Mouse (Mus musculus) limb, embryonic 11.5 days (tissue): Measurements from ENCODE around the gene Exosc6. TPM values are rescaled to one million over a fixed set of nuclear protein-coding genes. Genes with fewer than 3 reads are reported as not detected.
A peak's percentile ranks its signal among the peaks of the same experiment; 100 is the strongest.
"Not testable (repeated sequence)": the region's sequence is repeated elsewhere in the genome, so short reads cannot be mapped to it uniquely, and the experiment has no call there.

Experiments
- ATAC-seq: fragments of 200-750 bp; cut with Nextera tagmentation; 2 replicates; pipeline ENCODE4 v1.8.0; 2017; ENCODE audit warnings: low read depth; ENCODE audit not compliant: insufficient number of reproducible peaks, low FRiP score, low TSS enrichment
- DNase-seq: peaks from one replicate; pipeline ENCODE4 v3.0.0-alpha.2; 2015; ENCODE audit warnings: low spot score
- H3K27ac ChIP-seq: fragments of 300-500 bp; sonication (generic); replicated peaks from 2 replicates; pipeline ENCODE4 v1.5.1; 2014; ENCODE audit warnings: low read depth, mild to moderate bottlenecking, low read length
- H3K27me3 ChIP-seq: fragments of 300-500 bp; sonication (generic); 2 replicates; pipeline ENCODE4 v1.6.1; 2014; ENCODE audit warnings: mild to moderate bottlenecking, low read length, mixed read lengths; ENCODE audit not compliant: control insufficient read depth, insufficient read depth
- H3K36me3 ChIP-seq: fragments of 300-500 bp; sonication (generic); 2 replicates; pipeline ENCODE4 v1.6.1; 2014; ENCODE audit warnings: mild to moderate bottlenecking, low read length, moderate library complexity, mixed read lengths; ENCODE audit not compliant: control insufficient read depth, insufficient read depth
- H3K4me1 ChIP-seq: fragments of 300-500 bp; sonication (generic); 2 replicates; pipeline ENCODE4 v1.6.1; 2014; ENCODE audit warnings: low read length, mixed read lengths; ENCODE audit not compliant: control insufficient read depth, insufficient read depth
- H3K4me2 ChIP-seq: fragments of 300-500 bp; sonication (generic); 2 replicates; pipeline ENCODE4 v1.6.1; 2014; ENCODE audit warnings: low read depth, mild to moderate bottlenecking, moderate library complexity; ENCODE audit not compliant: severe bottlenecking
- H3K4me3 ChIP-seq: fragments of 300-500 bp; sonication (generic); 2 replicates; pipeline ENCODE4 v1.5.1; 2014; ENCODE audit warnings: low read depth, low read length
- H3K9ac ChIP-seq: fragments of 300-500 bp; sonication (generic); 2 replicates; pipeline ENCODE4 v1.6.1; 2014; ENCODE audit warnings: mild to moderate bottlenecking, low read length
- H3K9me3 ChIP-seq: fragments of 300-500 bp; sonication (generic); 2 replicates; pipeline ENCODE4 v1.6.1; 2016; ENCODE audit warnings: low read length; ENCODE audit not compliant: control insufficient read depth
- WGBS: fragments of 180-500 bp; shearing (Covaris S2); extraction: QIAGEN DNeasy Blood & Tissue Kit; methylation state at CpG from one replicate; pipeline ENCODE4 v1.1.7; 2014; 5-methylcytosine and 5-hydroxymethylcytosine counted together
- polyA plus RNA-seq: library from polyadenylated mRNA; unstranded; fragments of >200 nt; fragmentation: Nextera tagmentation; extraction: Ambion mirVana; gene quantifications from 2 replicates; pipeline ENCODE4 v1.2.1, GENCODE M21; 2014

Exosc6 gene
- 31.1 and 35.1 TPM in 2 replicates for polyA plus RNA-seq

DNA sequence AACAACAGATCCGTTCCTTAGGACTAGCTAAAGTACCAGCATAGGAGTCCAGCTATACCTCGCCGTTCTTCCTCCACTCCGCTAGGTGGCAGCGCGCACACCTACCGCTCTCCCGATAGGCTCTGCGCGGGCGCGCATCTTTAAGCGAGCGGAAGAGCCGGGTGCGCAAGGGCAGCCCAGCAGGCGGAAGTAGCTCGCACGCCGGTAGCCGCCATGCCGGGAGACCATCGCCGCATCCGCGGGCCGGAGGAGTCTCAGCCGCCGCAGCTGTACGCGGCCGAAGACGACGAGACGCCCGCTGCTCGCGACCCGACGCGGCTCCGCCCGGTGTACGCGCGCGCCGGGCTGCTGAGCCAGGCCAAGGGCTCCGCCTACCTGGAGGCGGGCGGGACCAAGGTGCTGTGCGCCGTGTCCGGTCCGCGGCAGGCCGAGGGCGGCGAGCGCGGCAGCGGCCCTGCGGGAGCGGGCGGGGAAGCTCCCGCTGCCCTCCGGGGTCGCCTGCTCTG is at the start of gene Exosc6:
Gene Exosc6, plus strand, starts transcription at position 182 of the 506 bp plus-strand sequence.
- DNase-seq = peak; percentile 94
- Histone ChIP-seq H3K4me2 (peak within 1 kb of the TSS; percentile 99), H3K27me3 (no peaks in the 10 kb centered on the region), H3K9ac (peak within 1 kb of the TSS; percentile 88), H3K9me3 (no peaks in the 10 kb centered on the region), H3K4me1 (peaks cover 8% of the 10 kb centered on the region; the same call in 1 of the 2 replicates), H3K27ac (peak within 1 kb of the TSS; percentile 56), H3K36me3 (peaks cover 27% of the 10 kb centered on the region), H3K4me3 (peak within 1 kb of the TSS; percentile 89)
- WGBS = under 1% methylated on average over 68 of the region's 68 CpGs
- ATAC-seq = peak; percentile 88

DNA sequence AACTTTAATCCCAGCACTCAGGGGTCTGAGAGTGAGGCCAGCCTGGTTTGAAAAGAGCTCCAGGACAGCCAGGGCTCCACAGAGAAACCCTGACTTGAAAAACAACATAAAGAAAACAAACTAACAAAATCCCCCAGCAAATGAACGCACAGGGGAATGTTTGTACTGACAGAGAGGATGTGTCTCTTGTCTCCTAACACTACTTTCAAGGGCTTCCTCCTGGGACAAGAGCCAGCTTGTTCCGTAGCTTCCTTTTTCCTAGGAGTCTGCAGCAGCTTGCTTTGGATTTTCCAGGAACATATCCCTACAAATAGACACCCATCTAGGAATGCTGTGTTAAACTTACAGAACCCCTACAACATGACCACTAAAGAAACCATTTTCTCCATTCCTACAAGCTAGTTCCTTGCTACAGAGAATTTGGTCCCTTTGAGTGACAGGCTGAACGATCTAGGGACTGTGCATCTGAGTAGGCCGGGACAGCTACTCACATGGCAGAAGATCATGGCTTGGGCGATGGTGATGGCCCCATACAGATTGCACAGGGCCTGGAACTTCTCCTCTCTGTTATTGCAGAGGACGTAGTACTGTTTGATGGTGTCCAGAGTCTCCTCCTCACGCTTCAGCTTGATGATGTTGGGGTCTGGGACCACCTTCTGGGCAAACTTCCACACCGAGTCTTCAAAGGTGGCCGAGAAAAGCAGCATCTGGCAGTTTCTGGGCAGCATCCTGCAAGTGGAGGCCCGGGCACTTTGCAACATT is 45.7 kb upstream of the Exosc6 start:
- not testable (repeated sequence) for H3K4me2 ChIP-seq, H3K27ac ChIP-seq, DNase-seq, H3K4me3 ChIP-seq, H3K36me3 ChIP-seq, H3K27me3 ChIP-seq, H3K9ac ChIP-seq, ATAC-seq, H3K4me1 ChIP-seq, H3K9me3 ChIP-seq
- WGBS = 93% methylated on average over 8 of the region's 10 CpGs

DNA sequence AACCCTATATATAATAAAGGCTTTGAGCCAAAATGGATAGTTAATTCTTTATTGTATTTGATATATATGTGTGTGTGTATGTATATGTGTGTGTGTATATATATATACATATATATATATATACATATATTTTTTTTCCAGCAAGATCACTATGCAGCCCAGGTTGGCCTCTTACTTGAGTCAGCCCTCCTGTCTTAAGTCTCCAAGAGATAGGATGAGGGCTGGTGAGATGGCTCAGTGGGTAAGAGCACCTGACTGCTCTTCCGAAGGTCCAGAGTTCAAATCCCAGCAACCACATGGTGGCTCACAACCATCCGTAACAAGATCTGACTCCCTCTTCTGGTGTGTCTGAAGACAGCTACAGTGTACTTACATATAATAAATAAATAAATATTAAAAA is 29.5 kb upstream of the Exosc6 start:
- H3K27ac ChIP-seq, H3K4me3 ChIP-seq, H3K4me1 ChIP-seq, DNase-seq, H3K27me3 ChIP-seq, H3K9me3 ChIP-seq, H3K9ac ChIP-seq, H3K4me2 ChIP-seq, ATAC-seq, H3K36me3 ChIP-seq: not testable (repeated sequence)
- 100% methylated on average over 1 of the region's 2 CpGs for WGBS

DNA sequence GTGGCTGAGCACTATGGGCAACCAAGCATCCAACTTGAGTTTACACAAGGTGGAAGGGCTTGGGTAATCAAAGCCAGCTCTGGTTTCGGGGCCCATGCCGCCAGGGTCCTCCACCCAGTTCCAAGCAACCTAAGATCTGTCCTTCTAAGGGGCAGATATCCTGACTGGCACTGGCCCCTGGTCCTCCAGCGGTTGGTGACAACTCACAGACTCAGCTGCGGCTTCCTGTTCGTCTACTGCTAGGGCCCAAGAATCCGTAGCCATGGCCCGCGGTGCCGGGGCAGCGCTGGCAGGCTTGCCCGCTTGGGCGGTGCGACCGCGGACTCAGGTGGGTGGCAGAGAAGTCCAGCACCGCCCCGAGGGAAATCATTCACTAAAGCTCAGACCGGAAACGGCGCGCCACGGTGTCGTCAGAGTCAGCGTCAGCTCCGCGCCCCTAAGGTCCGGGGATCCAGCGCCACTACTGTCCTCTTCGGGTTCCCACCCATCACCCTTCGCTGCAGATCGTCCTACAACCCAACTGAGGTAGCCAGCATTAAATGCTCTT is 28.7 kb upstream of the Exosc6 start:
- Histone ChIP-seq H3K36me3 (no peaks in the 10 kb centered on the region), H3K9me3 (no peaks in the 10 kb centered on the region), H3K27ac (no peak overlapping the region), H3K4me2 (peak overlapping the region; percentile 91), H3K27me3 (no peaks in the 10 kb centered on the region), H3K9ac (peak overlapping the region; percentile 83), H3K4me1 (no peaks in the 10 kb centered on the region), H3K4me3 (peak overlapping the region; percentile 74)
- WGBS = under 1% methylated on average over 31 of the region's 31 CpGs
- peak; percentile 80 for ATAC-seq
- peak; percentile 85 for DNase-seq

DNA sequence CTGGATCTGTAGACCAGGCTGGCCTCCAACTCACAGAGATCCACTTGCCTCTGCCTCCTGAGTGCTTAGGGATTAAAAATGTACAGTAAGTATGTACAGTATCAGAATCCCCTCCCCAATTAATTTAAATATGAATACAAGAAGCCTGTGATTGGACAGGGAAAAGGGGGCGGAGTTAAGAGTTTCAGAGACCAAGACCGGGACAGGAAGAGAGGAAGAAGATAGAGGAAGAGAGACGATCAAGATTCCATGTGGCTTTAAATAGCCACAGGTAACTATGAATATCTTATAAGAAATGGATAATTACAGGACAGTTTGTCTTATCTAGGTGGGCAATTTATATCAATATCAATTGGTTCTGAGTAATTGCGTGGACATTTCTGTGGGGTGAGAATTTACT is 26.6 kb upstream of the Exosc6 start:
- Histone ChIP-seq H3K9ac (no peak overlapping the region), H3K9me3 (no peaks in the 10 kb centered on the region), H3K27ac (no peak overlapping the region), H3K4me3 (no peak overlapping the region), H3K4me2 (no peak overlapping the region), H3K27me3 (no peaks in the 10 kb centered on the region), H3K4me1 (peaks cover under 1% of the 10 kb centered on the region; the same call in 1 of the 2 replicates), H3K36me3 (no peaks in the 10 kb centered on the region)
- WGBS = 48% methylated on average over 4 of the region's 4 CpGs
- ATAC-seq = no peak
- no peak for DNase-seq

DNA sequence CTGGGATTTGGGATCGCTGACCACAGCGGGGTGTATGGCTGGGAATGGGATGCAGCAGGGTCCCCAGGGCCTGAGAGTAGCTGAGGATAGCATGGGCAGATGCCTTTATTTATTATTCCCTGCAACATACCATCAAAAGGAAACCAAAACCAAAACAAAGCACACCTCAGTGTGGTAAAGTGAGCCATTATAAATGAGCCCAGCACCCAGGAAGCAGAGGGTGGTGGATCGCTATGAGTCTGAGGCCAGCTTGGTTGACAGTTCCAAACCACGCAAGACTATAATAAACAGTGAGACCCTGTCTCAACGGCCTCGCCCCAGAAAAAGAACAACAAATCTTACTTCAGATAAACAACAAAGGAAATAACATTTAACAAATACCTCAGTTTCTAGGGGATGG is 26.1 kb upstream of the Exosc6 start:
- 71% methylated on average over 6 of the region's 6 CpGs for WGBS
- H3K4me3 ChIP-seq = no peak overlapping the region
- H3K36me3 ChIP-seq = no peaks in the 10 kb centered on the region
- DNase-seq (no peak), ATAC-seq (no peak)
- no peaks in the 10 kb centered on the region for H3K9me3 ChIP-seq
- no peaks in the 10 kb centered on the region for H3K27me3 ChIP-seq
- H3K4me1 ChIP-seq = peaks cover 5% of the 10 kb centered on the region; the same call in 1 of the 2 replicates
- no peak overlapping the region for H3K27ac ChIP-seq
- H3K9ac ChIP-seq = no peak overlapping the region
- no peak overlapping the region for H3K4me2 ChIP-seq

DNA sequence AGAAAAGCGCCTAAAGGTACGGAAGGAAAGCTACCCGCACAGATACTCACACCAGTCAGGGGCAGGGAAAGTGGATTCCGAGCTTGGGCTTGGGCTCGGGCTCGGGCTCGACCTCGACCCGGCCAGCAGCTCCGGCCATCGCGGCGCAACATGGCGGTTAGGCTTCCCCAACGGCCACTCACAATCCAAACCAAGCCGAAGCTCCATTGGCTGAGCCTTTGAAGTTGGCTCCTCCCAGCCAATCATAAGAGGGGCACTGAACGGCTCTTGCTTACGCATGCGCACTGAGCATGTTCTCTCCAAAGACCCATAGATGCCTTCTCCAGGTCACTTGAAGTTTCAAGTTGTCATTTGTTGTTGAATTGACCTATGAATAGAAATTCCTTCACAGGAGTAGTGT is 24.6 kb upstream of the Exosc6 start, which contains the start of gene Ddx19b:
Gene Ddx19b, minus strand, starts transcription at position 180 of the 400 bp plus-strand sequence.
- 95% methylated on average over 19 of the region's 19 CpGs for WGBS
- H3K4me1 ChIP-seq = peaks cover 8% of the 10 kb centered on the region
- no peak within 1 kb of the TSS for H3K27ac ChIP-seq
- H3K9me3 ChIP-seq = no peaks in the 10 kb centered on the region
- peaks cover 3% of the 10 kb centered on the region; the same call in 1 of the 2 replicates for H3K36me3 ChIP-seq
- no peak within 1 kb of the TSS for H3K4me2 ChIP-seq
- no peak within 1 kb of the TSS for H3K9ac ChIP-seq
- no peak within 1 kb of the TSS for H3K4me3 ChIP-seq
- no peak for ATAC-seq
- no peak for DNase-seq
- H3K27me3 ChIP-seq = no peaks in the 10 kb centered on the region

DNA sequence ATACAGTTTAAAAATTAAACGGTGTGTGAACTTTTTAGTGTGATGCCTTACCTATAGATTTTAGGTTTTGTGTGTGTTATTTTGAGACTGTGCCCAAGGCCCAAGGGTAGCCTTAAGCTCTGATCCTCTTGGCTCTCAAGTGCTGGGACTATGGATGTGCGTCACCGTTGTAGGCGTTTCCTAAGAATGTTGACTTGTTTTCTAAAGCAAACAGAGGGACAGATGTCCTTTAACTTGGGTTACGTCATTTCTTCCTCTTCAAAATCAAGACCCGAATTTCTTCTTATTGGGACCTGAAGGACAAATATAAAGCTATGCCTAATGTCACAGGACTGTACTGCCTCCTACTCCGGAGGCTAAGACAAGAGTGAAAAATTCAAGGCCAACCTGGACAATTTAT is 23.2 kb upstream of the Exosc6 start, which contains the start of gene Aars:
Gene Aars, plus strand, starts transcription at position 229 of the 400 bp plus-strand sequence.
- peak within 1 kb of the TSS; percentile 68 for H3K4me2 ChIP-seq
- ATAC-seq = no peak
- peak within 1 kb of the TSS; percentile 67 for H3K4me3 ChIP-seq
- H3K4me1 ChIP-seq = peaks cover 8% of the 10 kb centered on the region
- H3K27ac ChIP-seq = peak within 1 kb of the TSS; percentile 68
- no peak for DNase-seq
- 97% methylated on average over 7 of the region's 7 CpGs for whole genome bisulfite sequencing
- no peaks in the 10 kb centered on the region for H3K27me3 ChIP-seq
- peaks cover 8% of the 10 kb centered on the region; the same call in 1 of the 2 replicates for H3K36me3 ChIP-seq
- peak within 1 kb of the TSS; percentile 75 for H3K9ac ChIP-seq
- H3K9me3 ChIP-seq = no peaks in the 10 kb centered on the region
